Mouse (Mus musculus): ENCODE data around the gene Adgrb2.

The Adgrb2 gene

GRCm38 (mm10) chr4:130036573-130037401, 52.1 kb downstream of the Adgrb2 start:
- DNase-seq, result peak; percentile 84

- DNase-seq, result no peak
Observed at GRCm38 (mm10) chr4:130039351-130039750, 54.7 kb downstream of the Adgrb2 start.

- DNase-seq, result no peak
Observed at GRCm38 (mm10) chr4:130041076-130041475, 56.4 kb downstream of the Adgrb2 start.

GRCm38 (mm10) chr4:130044211-130044610, 59.5 kb downstream of the Adgrb2 start:
- DNase-seq, result no peak

DNA sequence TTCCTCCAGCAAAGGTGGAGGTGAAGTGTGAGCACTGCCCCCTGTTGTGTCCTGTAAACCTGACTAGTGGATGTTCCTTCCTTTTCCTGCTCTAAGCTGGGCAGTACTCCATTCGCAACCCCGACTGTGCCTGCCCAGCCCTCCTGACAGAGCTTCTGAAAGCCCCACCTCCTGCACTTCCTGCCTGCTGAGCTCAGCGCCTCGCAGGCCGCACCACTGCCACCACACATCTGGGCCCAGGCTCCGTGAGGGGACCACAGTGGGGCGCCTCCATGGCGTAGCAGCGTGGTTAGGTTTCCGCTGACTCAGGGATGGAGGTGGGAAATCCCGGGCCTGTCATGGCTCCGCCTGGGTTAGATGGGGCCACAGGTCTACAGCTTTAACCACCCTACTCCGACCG, 60.9 kb downstream of the Adgrb2 start:
- peak; percentile 76 for DNase-seq

GRCm38 (mm10) chr4:130047331-130048202, 62.9 kb downstream of the Adgrb2 start, which contains the start of gene Col16a1:
Gene Col16a1 (plus strand): TSS chr4:130047840.
- DNase-seq, result peak; percentile 97

GRCm38 (mm10) chr4:130048203-130048479, 63.5 kb downstream of the Adgrb2 start:
- DNase-seq, result peak; percentile 44

DNA sequence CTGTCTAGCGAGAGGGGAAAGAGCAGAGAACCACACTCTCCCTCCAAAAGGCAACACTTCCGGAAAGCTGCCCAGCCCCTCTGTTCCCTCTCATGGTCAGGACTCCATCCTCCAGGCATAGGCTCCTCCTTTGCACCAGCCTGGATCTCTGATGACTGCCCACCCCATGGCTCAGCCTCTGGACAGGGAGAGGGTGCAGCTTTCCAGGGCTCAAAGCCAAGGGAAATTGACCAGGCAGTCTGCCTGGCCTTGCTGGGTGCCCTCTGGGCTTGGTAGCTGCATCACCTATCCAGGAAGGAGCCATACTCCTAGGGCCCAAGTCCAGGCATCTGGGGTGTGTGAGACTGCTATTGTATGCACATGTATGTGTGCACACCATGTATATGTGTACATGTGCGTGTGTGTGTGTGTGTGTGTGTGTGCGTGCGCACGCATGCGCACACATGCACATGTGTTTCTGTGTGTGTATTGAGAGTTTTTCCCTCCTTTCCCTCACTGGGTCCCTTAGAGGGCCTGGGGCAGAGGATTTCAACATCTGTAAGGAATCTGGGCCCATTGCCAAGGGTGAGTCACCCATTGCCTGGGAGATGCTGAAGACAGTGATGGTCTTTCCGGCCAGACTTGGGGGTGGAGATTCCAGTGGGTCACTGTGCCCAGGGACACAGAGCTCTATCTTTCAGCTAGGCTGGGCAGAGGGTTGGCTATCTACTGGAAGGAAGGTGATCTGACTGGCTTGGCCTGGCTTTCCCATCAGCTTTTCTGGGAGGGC, 65.6 kb downstream of the Adgrb2 start:
- peak; percentile 85 for DNase-seq

DNA sequence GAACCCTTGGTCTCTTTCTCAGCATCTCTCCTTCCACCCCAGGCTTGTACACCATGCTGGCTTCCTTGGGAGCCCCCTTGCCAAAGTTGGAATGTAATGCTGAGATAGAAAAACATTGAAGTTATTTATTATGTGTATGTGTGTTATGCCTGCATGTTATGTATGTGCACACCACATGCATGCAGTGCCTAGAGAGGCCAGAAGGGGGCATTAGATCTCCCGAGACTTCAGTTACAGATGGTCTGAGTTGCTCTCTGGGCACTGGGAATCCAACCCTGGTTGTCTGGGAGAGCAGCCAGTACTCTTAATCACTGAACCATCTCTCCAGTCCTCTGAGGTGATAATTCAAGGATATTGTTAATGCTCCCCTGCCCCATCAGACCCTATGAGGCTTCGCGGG, 67.6 kb downstream of the Adgrb2 start:
- DNase-seq, result no peak

DNA sequence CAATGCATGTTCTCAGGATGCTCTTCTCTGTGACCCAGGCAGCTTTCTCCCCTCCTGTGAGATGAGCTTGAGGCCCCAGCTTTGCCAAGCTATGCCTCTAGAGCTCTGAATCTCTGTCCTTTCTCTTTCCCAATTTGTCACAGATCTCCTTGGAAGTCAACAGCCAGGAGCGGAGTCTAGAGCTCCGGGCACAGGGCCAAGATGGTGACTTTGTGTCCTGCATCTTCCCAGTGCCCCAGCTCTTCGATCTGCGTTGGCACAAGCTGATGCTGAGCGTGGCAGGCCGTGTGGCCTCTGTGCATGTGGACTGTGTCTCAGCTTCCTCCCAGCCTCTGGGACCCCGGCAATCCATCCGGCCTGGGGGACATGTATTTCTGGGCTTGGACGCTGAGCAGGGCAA, 68.4 kb downstream of the Adgrb2 start:
- no peak for DNase-seq

- DNase-seq, result no peak
Observed at GRCm38 (mm10) chr4:130054727-130055126, 70.1 kb downstream of the Adgrb2 start.

DNA sequence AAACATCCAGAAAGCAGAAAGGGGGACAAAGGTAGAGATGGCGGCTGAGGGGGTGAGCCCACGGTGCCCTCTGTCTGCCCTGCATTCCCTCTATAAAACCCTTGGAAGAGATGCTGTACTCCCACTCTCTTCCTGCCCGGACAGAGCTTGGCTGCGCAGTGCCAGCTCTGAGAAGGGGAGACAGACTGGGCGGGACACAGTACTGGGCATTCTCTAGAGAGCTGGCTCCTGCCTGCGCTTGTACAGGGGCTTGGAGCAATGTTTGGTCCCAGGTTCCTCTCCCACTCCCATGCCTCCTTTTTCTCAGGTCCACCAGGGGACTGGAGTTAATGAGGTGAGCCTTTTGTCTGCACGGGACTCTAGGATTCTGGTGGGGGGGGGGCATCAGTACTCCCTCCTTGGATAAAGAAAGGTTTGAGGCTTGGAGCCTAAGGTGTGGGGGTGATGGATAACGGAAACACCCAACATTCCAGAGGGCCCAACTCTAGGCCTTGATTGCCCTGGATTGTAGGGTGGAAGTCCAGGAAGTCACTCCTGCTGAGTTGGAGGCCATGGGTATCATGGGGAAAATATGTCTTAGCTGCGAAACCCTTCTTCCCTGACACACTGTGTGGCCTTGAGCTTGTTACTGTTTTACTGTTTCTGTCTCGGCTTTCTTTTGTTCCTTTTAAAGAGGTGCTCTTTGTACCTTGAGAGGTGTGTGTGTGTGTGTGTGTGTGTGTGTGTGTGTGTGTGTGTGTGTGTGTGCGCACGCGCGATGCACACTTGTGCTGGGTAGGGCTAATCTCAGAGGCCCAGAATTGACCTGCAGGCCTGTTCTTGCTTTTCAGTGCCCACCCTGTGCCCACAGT, 70.7 kb downstream of the Adgrb2 start:
- DNase-seq, result no peak

DNA sequence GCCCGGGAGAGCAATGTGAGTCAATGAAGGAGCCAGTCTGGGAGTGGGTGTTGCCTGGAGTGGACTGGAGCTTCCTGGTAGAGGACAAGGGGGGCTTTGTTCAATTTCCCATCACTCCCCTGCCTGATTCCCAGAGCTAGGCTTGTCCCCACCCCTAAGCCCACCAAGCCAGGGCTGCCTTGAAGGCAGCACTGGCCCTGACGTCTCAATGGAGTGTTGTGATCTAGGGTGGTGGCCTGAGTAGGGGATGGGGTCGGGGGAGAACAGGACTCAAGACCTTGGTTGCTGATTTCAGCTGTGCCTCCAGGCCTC, 71.3 kb downstream of the Adgrb2 start:
- no peak for DNase-seq

DNA sequence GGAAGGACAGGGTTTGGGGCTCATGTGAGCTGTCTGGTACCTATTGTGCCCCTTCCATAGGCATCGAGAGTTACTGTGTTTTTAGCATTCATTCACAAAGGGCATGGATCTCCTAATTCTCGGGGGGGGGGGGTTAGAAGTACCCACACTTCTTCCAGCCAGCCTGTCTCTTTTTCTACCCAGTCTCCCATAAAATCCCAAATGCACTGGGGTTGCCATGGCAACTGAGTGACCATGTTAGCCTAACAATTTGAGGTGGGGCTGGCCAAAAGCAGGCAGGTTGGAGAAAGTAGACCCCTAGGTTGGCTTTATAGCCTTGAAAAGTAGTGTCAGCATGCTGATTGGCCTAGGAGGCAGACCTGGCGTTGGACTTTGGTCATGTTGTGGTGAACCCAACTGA, 71.8 kb downstream of the Adgrb2 start:
- DNase-seq, result no peak

DNA sequence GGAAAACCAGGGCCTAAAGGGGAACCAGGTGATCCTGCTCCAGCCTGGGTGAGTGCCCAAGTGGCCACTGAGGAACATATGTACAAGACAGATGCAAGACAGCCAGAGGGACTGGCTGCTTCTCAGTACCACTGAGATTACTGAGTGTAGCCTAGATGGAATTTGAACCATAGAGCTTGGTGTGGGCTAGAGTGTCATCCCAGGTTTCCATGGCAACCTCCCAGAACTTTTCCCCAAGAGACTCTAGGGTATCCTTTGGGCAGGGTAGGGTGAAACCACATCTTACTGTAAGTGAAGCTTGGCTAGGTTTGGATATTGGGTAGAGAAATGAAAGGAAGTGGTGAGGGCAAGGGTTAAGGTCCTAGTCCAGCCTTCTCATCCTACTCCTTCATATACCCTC, 76.3 kb downstream of the Adgrb2 start:
- no peak for DNase-seq

DNA sequence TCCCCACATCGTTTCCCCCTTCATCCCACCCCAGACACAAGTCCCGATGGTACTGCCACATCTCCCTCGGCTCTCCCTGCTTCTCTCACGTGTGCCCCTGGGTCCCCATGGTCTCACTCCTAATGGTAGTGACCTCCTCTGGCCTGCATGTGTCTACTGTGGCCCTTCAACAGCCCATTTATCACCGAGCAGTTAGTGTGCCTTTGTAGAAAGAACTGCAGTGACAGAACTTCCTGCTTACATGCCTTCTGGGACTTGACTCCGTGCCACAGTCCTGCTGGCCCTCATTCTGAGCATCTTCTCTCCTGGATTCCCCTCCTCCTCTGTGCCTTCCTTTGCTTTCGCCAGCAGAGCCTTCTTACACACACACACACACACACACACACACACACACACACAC, 78.5 kb downstream of the Adgrb2 start:
- no peak for DNase-seq

DNA sequence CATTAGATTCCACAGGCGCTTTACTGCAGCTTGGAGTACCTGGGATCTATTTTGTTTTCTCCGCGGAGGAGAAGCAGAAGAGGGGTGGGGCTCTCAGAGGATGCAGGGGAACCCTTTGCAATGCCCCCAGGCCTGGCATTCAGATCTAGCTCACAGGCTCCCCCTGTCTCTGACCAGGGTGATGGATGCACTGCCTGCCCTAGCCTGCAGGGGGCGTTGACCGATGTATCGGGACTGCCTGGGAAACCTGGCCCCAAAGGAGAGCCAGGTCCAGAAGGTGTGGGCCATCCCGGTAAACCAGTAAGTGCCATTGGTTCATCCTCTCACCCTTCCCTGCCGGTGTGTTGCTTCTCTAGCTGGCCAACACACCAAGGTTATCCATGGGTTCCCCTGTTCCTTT, 82.1 kb downstream of the Adgrb2 start:
- peak; percentile 62 for DNase-seq

- no peak for DNase-seq
Observed at GRCm38 (mm10) chr4:130070523-130070922, 85.9 kb downstream of the Adgrb2 start.

DNA sequence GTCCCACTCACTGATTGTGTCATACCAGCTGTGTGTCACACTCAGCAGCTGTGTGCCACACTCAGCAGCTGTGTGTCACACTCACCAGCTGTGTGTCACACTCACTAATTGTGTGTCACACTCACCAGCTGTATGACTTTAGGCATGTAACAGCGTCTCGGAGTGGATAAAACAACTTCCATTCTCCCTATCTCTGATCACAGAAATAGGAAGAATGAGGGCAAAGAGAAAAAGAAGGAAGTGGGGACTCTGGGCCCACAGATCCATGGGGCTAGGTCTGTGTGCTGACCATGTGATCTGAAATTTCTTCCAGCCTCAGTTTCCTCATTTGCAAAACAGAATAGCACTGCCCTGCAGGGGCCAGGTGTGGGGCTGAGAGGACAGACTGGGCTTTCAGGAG, 87.1 kb downstream of the Adgrb2 start:
- no peak for DNase-seq

Measured in kidney, postnatal 10 days (tissue).